Comparison of ENCODE assay signal across 9 mouse cellular contexts in the genomic region with DNA sequence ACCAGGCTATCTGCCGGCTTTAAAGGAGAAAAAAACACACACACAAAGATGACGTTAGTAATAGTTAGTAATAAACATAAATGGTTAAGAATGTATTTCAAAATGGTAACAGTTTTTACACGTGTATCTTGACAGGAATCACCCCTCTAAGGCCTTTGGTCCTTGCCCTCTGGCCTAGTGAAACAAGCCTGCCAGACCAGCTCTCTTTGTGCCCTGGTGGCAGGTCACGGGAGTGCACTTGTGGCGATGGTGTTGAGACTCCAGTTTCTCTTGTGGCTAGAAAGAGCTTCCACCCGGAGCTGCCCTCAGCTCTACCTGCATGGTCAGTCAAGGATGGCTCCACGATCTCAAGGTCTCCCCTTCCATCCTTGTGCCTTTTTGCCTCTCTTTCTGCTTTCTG.
A peak's percentile ranks its signal among the peaks of the same experiment; 100 is the strongest.
DNase-seq lines count a peak whose midpoint lies in the region; TF ChIP-seq lines count a peak whose summit lies in the region.
"Had no signal": no experiment of that assay in that cellular context is flagged by ENCODE, and none has a peak within 500 bp of the region (broad histone marks: within the 10 kb centered on the region; RNA-seq: fewer than 3 reads in every experiment).

No protein-coding gene starts in this region.

- TF ChIP-seq CTCF in spleen, adult 2 months (IDR thresholded peaks at IDR 0.05; ENCODE audit: extremely low read depth, insufficient read depth, insufficient read length, insufficient replicate concordance), result peak; percentile 15; the same call in 1 of the 2 replicates

- no peak overlapping the region for H3K4me3 ChIP-seq in spleen, adult 2 months (ENCODE audit: extremely low read depth, insufficient read depth, insufficient read length)
- H3K4me3 ChIP-seq: embryonic facial prominence, embryonic 13.5 days had no signal

- intact Hi-C loops in heart, postnatal 25 days (cut with DNase I), result no loop called here

- no peak for TF ChIP-seq POLR2A in spleen, adult 2 months (IDR thresholded peaks at IDR 0.05; ENCODE audit: low read depth, low read length)

- H3K27ac ChIP-seq in spleen, adult 2 months (ENCODE audit: insufficient read depth, low read length), result no peak overlapping the region
- H3K27ac ChIP-seq: embryonic facial prominence, embryonic 13.5 days had no signal

- no peaks in the 10 kb centered on the region for H3K36me3 ChIP-seq in spleen, adult 2 months (ENCODE audit: control insufficient read depth, insufficient read depth, low read length)
- H3K36me3 ChIP-seq: embryonic facial prominence, embryonic 13.5 days had no signal

- peak; percentile 28 for DNase-seq in heart, postnatal 4 days
- no peak for DNase-seq in heart, postnatal 25 days (ENCODE audit: low spot score)
- DNase-seq in spleen, adult 2 months (ENCODE audit: low read depth in 1 of 2, low spot score in 2 of 2), result no peak
- DNase-seq in spleen, postnatal 36 days (ENCODE audit: low spot score in 2 of 2), result no peak
- peak; percentile 29 to 55 for DNase-seq in kidney, adult 8-10 months
- peak; percentile 18 for DNase-seq in thymus, postnatal 25 days
- no peak for DNase-seq in frontal cortex, adult 2 months (ENCODE audit: extremely low spot score in 1 of 2, low spot score in 1 of 2)
- no peak for DNase-seq in cerebellum, adult 9-10 months

- 76% methylated on average over 7 of the region's 7 CpGs for WGBS in spleen, adult 2 months

- no peaks in the 10 kb centered on the region for H3K4me1 ChIP-seq in spleen, adult 2 months (ENCODE audit: control insufficient read depth, insufficient read depth, insufficient read length)

- H3K27me3 ChIP-seq in spleen, adult 2 months (ENCODE audit: control insufficient read depth, insufficient read depth, low read length), result no peaks in the 10 kb centered on the region
- H3K27me3 ChIP-seq: embryonic facial prominence, embryonic 13.5 days had no signal

Comparison
In these comparisons a context has a peak if more than half of its experiments do, and no peak if none do; other contexts are left out.
1. DNase-seq: peak in heart, postnatal 4 days (single experiment), kidney, adult 8-10 months (2 of 2) and thymus, postnatal 25 days (single experiment); none in heart, postnatal 25 days (single experiment), spleen, adult 2 months (0 of 2), spleen, postnatal 36 days (0 of 2), frontal cortex, adult 2 months (0 of 2) and cerebellum, adult 9-10 months (single experiment).